Mouse (Mus musculus) thymus, adult 2 months (tissue): Measurements from ENCODE around the gene Kxd1.

Source experiments
- CTCF ChIP-seq: fragments of 200-500 bp; IDR thresholded peaks from 2 replicates; pipeline ENCODE4 v1.5.1; 2012; ENCODE audit warnings: mild to moderate bottlenecking, control low read depth, low read length, moderate library complexity, borderline replicate concordance; ENCODE audit not compliant: control insufficient read depth, poor library complexity, insufficient read depth; ENCODE audit errors: extremely low read depth
- POLR2A ChIP-seq: fragments of 200-500 bp; IDR thresholded peaks from 2 replicates; pipeline ENCODE4 v1.6.1; 2012; ENCODE audit warnings: mild to moderate bottlenecking, low read length, control low read depth, moderate library complexity; ENCODE audit not compliant: control insufficient read depth, poor library complexity, insufficient read depth; ENCODE audit errors: extremely low read depth

- no peak for TF ChIP-seq CTCF
- TF ChIP-seq POLR2A = no peak
Observed at GRCm38 (mm10) chr8:70547762-70548161, 20.0 kb upstream of the Kxd1 start.
